Mouse (Mus musculus) small intestine, adult 2 months (tissue): ENCODE data around the gene Gm8005. TPM values are rescaled to one million over a fixed set of nuclear protein-coding genes. Genes with fewer than 3 reads are reported as not detected.
"Not testable (repeated sequence)": the region's sequence is repeated elsewhere in the genome, so short reads cannot be mapped to it uniquely, and the experiment has no call there.

ENCODE experiments used
- H3K27ac ChIP-seq: fragments of 200-500 bp; 2 replicates; pipeline ENCODE4 v1.5.1; 2012; ENCODE audit warnings: low read depth, low read length, control low read depth, inconsistent platforms; ENCODE audit not compliant: insufficient read depth
- H3K27me3 ChIP-seq: fragments of 200-500 bp; 2 replicates; pipeline ENCODE4 v1.6.1; 2012; ENCODE audit warnings: mild to moderate bottlenecking, moderate library complexity, low read length, inconsistent platforms; ENCODE audit not compliant: control insufficient read depth, insufficient read depth
- H3K36me3 ChIP-seq: fragments of 200-500 bp; 2 replicates; pipeline ENCODE4 v1.6.1; 2012; ENCODE audit warnings: mild to moderate bottlenecking, low read length, control low read depth, inconsistent platforms; ENCODE audit not compliant: control insufficient read depth, insufficient read depth
- H3K4me1 ChIP-seq: fragments of 200-500 bp; 2 replicates; pipeline ENCODE4 v1.6.1; 2012; ENCODE audit warnings: low read length, inconsistent platforms, mixed read lengths; ENCODE audit not compliant: control insufficient read depth, insufficient read depth, insufficient read length
- H3K4me3 ChIP-seq: fragments of 200-500 bp; 2 replicates; pipeline ENCODE4 v1.5.1; 2012; ENCODE audit warnings: low read depth, mild to moderate bottlenecking, control low read depth, inconsistent platforms, low read length, moderate library complexity
- WGBS: fragments of 180-500 bp; shearing (Covaris S2); methylation state at CpG from one replicate; pipeline ENCODE4 v1.1.7; 2018; 5-methylcytosine and 5-hydroxymethylcytosine counted together
- polyA plus RNA-seq: library from polyadenylated mRNA; depleted of rRNA; stranded (reverse); fragments of >200 nt; gene quantifications from 2 replicates; pipeline ENCODE4 v1.2.3, GENCODE M21; 2012; rRNA removed

Gene Gm8005
- polyA plus RNA-seq, result not detected in 2 replicates

- not testable (repeated sequence) for H3K36me3 ChIP-seq, H3K4me1 ChIP-seq, H3K4me3 ChIP-seq, H3K27me3 ChIP-seq, H3K27ac ChIP-seq
- 90% methylated on average over 3 of the region's 4 CpGs for whole genome bisulfite sequencing
These were observed at the start of gene Gm8005 for GRCm38 (mm10) chr14:42439573-42439972. Gene Gm8005, minus strand, starts transcription at chr14:42439673.

GRCm38 (mm10) chr14:42463581-42463980 lies 24.1 kb upstream of the Gm8005 start, which contains the start of gene Gm8011:
Gene Gm8011, plus strand, starts transcription at chr14:42463881.
- H3K27me3 ChIP-seq, H3K4me3 ChIP-seq, H3K27ac ChIP-seq, H3K36me3 ChIP-seq, H3K4me1 ChIP-seq: not testable (repeated sequence)
- 45% methylated on average over 2 of the region's 2 CpGs for WGBS

Other genes starting within 250 kb of the Gm8005 start
- gene Gm3573, start 248.9 kb downstream of the Gm8005 start, polyA plus RNA-seq, result not detected in 2 replicates
- gene Gm17026, start 179.6 kb downstream of the Gm8005 start, polyA plus RNA-seq, result not detected in 2 replicates
- gene Gm9611, start 142.3 kb downstream of the Gm8005 start, polyA plus RNA-seq, result not detected in 2 replicates
- gene Gm7995, start 129.5 kb downstream of the Gm8005 start, polyA plus RNA-seq, result not detected in 2 replicates
- not detected in 2 replicates for gene Gm8011, start 24.2 kb upstream of the Gm8005 start, polyA plus RNA-seq
- gene Gm8020, start 62.7 kb upstream of the Gm8005 start, polyA plus RNA-seq, result not detected in 2 replicates
- gene Gm8024, start 84.6 kb upstream of the Gm8005 start, polyA plus RNA-seq, result not detected in 2 replicates
- gene Gm17124, start 160.2 kb upstream of the Gm8005 start, polyA plus RNA-seq, result not detected in 2 replicates
- gene Gm3633, start 202.2 kb upstream of the Gm8005 start, polyA plus RNA-seq, result not detected in 2 replicates
- gene Gm10378, start 216.3 kb upstream of the Gm8005 start, polyA plus RNA-seq, result not detected in 2 replicates